Mouse (Mus musculus): Measurements from ENCODE around the gene CK137956. TPM values are rescaled to one million over a fixed set of nuclear protein-coding genes. Genes with fewer than 3 reads are reported as not detected.

CK137956 gene
- not detected in 2 replicates for polyA plus RNA-seq (2012; rRNA removed)
- not detected in 2 replicates for polyA plus RNA-seq (2014; fragmentation: Nextera tagmentation; extraction: Ambion mirVana)

GRCm38 (mm10) chr4:127970901-127971868 is at the start of gene CK137956:
CK137956 (minus strand) TSS chr4:127970951.
- Histone ChIP-seq H3K9me3 (ENCODE audit: control insufficient read depth, low read length) (no peaks in the 10 kb centered on the region), H3K27ac (no peak within 1 kb of the TSS), H3K4me2 (ENCODE audit: low read depth) (no peak within 1 kb of the TSS), H3K9ac (replicated peaks) (no peak within 1 kb of the TSS), H3K4me1 (replicated peaks; ENCODE audit: control insufficient read depth in 2 of 2, insufficient read depth in 2 of 2, low read length in 1 of 2) (no peaks in the 10 kb centered on the region), H3K4me3 (ENCODE audit: insufficient read depth in 1 of 2, low read depth in 2 of 2, low read length in 2 of 2) (no peak within 1 kb of the TSS), H3K27me3 (ENCODE audit: control insufficient read depth, insufficient read depth, low read length) (peaks cover 2% of the 10 kb centered on the region; the same call in 1 of the 2 replicates), H3K36me3 (replicated peaks; ENCODE audit: control insufficient read depth, insufficient read depth, low read depth) (no peaks in the 10 kb centered on the region)
- DNase-seq (ENCODE audit: low read depth in 3 of 3, low spot score in 3 of 3) = no peak
- ATAC-seq (ENCODE audit: insufficient read depth) = no peak
- TF ChIP-seq CTCF (IDR thresholded peaks at IDR 0.05; ENCODE audit: low read depth) = no peak
- TF ChIP-seq EP300 (IDR thresholded peaks at IDR 0.05; ENCODE audit: low read depth) = no peak
- 6% methylated on average over 39 of the region's 39 CpGs for WGBS (ENCODE audit: insufficient replicate concordance)

GRCm38 (mm10) chr4:128019465-128019864 is 48.7 kb upstream of the CK137956 start:
- ATAC-seq (ENCODE audit: insufficient read depth) (no peak), DNase-seq (ENCODE audit: low read depth in 3 of 3, low spot score in 3 of 3) (no peak)
- Histone ChIP-seq H3K4me2 (ENCODE audit: low read depth) (no peak overlapping the region), H3K9me3 (ENCODE audit: control insufficient read depth, low read length) (no peaks in the 10 kb centered on the region; the same call in 1 of the 2 replicates), H3K4me3 (ENCODE audit: insufficient read depth in 1 of 2, low read depth in 2 of 2, low read length in 2 of 2) (no peak overlapping the region), H3K9ac (replicated peaks) (no peak overlapping the region), H3K4me1 (replicated peaks; ENCODE audit: control insufficient read depth in 2 of 2, insufficient read depth in 2 of 2, low read length in 1 of 2) (no peaks in the 10 kb centered on the region), H3K36me3 (replicated peaks; ENCODE audit: control insufficient read depth, insufficient read depth, low read depth) (no peaks in the 10 kb centered on the region), H3K27me3 (ENCODE audit: control insufficient read depth, insufficient read depth, low read length) (no peaks in the 10 kb centered on the region), H3K27ac (no peak overlapping the region)
- TF ChIP-seq EP300 (IDR thresholded peaks at IDR 0.05; ENCODE audit: low read depth) = no peak
- TF ChIP-seq CTCF (IDR thresholded peaks at IDR 0.05; ENCODE audit: low read depth) = no peak
- WGBS (ENCODE audit: insufficient replicate concordance) = 36% methylated on average over 2 of the region's 2 CpGs

DNA sequence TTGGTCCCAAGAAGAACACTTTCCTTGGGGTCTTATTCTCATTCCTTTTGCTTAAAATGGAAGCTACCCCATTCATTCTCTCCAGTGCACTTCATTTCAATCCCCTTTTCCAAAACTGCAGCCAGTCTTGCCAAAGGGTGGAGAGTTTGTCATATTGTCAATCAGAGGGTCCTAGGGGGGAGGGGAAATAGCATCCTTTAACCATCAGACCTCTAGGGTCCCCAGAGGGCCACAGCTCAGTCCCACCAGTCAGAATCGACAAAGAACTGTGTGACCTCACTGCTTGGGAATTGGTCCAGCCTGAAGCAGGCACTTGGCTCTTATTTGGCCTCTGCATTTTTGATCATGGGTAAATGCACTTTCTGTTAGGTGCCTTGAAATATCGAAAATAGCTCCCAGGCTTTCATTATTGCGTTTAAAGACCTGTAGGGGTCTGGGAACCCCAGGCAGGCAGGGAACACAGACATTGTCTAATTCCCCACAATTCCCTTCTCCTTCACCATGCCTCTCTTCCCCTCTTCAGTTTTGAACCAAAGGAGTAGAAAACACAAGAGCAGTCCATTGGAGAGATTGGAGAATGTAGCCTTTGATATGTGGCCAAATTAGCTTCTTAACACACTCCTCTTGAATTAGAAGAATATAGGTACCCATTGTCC is 34.2 kb upstream of the CK137956 start:
- no peak overlapping the region for H3K4me2 ChIP-seq (ENCODE audit: low read depth)
- no peak overlapping the region for H3K4me3 ChIP-seq (ENCODE audit: insufficient read depth in 1 of 2, low read depth in 2 of 2, low read length in 2 of 2)
- no peaks in the 10 kb centered on the region for H3K36me3 ChIP-seq (replicated peaks; ENCODE audit: control insufficient read depth, insufficient read depth, low read depth)
- DNase-seq (ENCODE audit: low read depth in 3 of 3, low spot score in 3 of 3) = no peak
- H3K4me1 ChIP-seq (replicated peaks; ENCODE audit: control insufficient read depth in 2 of 2, insufficient read depth in 2 of 2, low read length in 1 of 2) = no peaks in the 10 kb centered on the region
- H3K27ac ChIP-seq = no peak overlapping the region
- TF ChIP-seq EP300 (IDR thresholded peaks at IDR 0.05; ENCODE audit: low read depth) (no peak), CTCF (IDR thresholded peaks at IDR 0.05; ENCODE audit: low read depth) (no peak)
- no peaks in the 10 kb centered on the region; the same call in 1 of the 2 replicates for H3K9me3 ChIP-seq (ENCODE audit: control insufficient read depth, low read length)
- H3K27me3 ChIP-seq (ENCODE audit: control insufficient read depth, insufficient read depth, low read length) = no peaks in the 10 kb centered on the region
- 45% methylated on average over 3 of the region's 3 CpGs for WGBS (ENCODE audit: insufficient replicate concordance)
- no peak overlapping the region for H3K9ac ChIP-seq (replicated peaks)
- no peak for ATAC-seq (ENCODE audit: insufficient read depth)

GRCm38 (mm10) chr4:128002638-128003101 is 31.9 kb upstream of the CK137956 start:
- no peaks in the 10 kb centered on the region for H3K4me1 ChIP-seq (replicated peaks; ENCODE audit: control insufficient read depth in 2 of 2, insufficient read depth in 2 of 2, low read length in 1 of 2)
- WGBS (ENCODE audit: insufficient replicate concordance) = 29% methylated on average over 4 of the region's 4 CpGs
- ATAC-seq (ENCODE audit: insufficient read depth) (no peak), DNase-seq (ENCODE audit: low read depth in 3 of 3, low spot score in 3 of 3) (no peak)
- H3K9me3 ChIP-seq (ENCODE audit: control insufficient read depth, low read length) = no peaks in the 10 kb centered on the region; the same call in 1 of the 2 replicates
- no peak overlapping the region for H3K4me3 ChIP-seq (ENCODE audit: insufficient read depth in 1 of 2, low read depth in 2 of 2, low read length in 2 of 2)
- no peaks in the 10 kb centered on the region for H3K36me3 ChIP-seq (replicated peaks; ENCODE audit: control insufficient read depth, insufficient read depth, low read depth)
- no peak for TF ChIP-seq CTCF (IDR thresholded peaks at IDR 0.05; ENCODE audit: low read depth)
- no peak for TF ChIP-seq EP300 (IDR thresholded peaks at IDR 0.05; ENCODE audit: low read depth)
- H3K27ac ChIP-seq = no peak overlapping the region
- H3K27me3 ChIP-seq (ENCODE audit: control insufficient read depth, insufficient read depth, low read length) = no peaks in the 10 kb centered on the region
- no peak overlapping the region for H3K9ac ChIP-seq (replicated peaks)
- no peak overlapping the region for H3K4me2 ChIP-seq (ENCODE audit: low read depth)

GRCm38 (mm10) chr4:127999281-127999680 is 28.5 kb upstream of the CK137956 start:
- WGBS (ENCODE audit: insufficient replicate concordance) = 59% methylated on average over 3 of the region's 3 CpGs
- DNase-seq (ENCODE audit: low read depth in 3 of 3, low spot score in 3 of 3) (no peak), ATAC-seq (ENCODE audit: insufficient read depth) (no peak)
- Histone ChIP-seq H3K9ac (replicated peaks) (no peak overlapping the region), H3K36me3 (replicated peaks; ENCODE audit: control insufficient read depth, insufficient read depth, low read depth) (no peaks in the 10 kb centered on the region), H3K9me3 (ENCODE audit: control insufficient read depth, low read length) (no peaks in the 10 kb centered on the region; the same call in 1 of the 2 replicates), H3K27ac (no peak overlapping the region), H3K4me2 (ENCODE audit: low read depth) (no peak overlapping the region), H3K27me3 (ENCODE audit: control insufficient read depth, insufficient read depth, low read length) (no peaks in the 10 kb centered on the region), H3K4me1 (replicated peaks; ENCODE audit: control insufficient read depth in 2 of 2, insufficient read depth in 2 of 2, low read length in 1 of 2) (no peaks in the 10 kb centered on the region), H3K4me3 (ENCODE audit: insufficient read depth in 1 of 2, low read depth in 2 of 2, low read length in 2 of 2) (no peak overlapping the region)
- TF ChIP-seq EP300 (IDR thresholded peaks at IDR 0.05; ENCODE audit: low read depth) (no peak), CTCF (IDR thresholded peaks at IDR 0.05; ENCODE audit: low read depth) (no peak)
